Mouse (Mus musculus) large intestine, adult 2 months (tissue): ENCODE measurements around the gene S1pr1. TPM values are rescaled to one million over a fixed set of nuclear protein-coding genes. Genes with fewer than 3 reads are reported as not detected.

Source experiments
- DNase-seq: peaks from one replicate; pipeline ENCODE4 v3.0.0-alpha.2; 2012; ENCODE audit warnings: low read depth, low spot score
- WGBS: fragments of 180-500 bp; shearing (Covaris S2); methylation state at CpG from one replicate; pipeline ENCODE4 v1.1.7; 2018; 5-methylcytosine and 5-hydroxymethylcytosine counted together
- polyA plus RNA-seq: library from polyadenylated mRNA; depleted of rRNA; stranded (reverse); fragments of >200 nt; gene quantifications from 2 replicates; pipeline ENCODE4 v1.2.3, GENCODE M21; 2012; rRNA removed

The S1pr1 gene
- polyA plus RNA-seq, 1 experiment: 11.9 TPM

DNA sequence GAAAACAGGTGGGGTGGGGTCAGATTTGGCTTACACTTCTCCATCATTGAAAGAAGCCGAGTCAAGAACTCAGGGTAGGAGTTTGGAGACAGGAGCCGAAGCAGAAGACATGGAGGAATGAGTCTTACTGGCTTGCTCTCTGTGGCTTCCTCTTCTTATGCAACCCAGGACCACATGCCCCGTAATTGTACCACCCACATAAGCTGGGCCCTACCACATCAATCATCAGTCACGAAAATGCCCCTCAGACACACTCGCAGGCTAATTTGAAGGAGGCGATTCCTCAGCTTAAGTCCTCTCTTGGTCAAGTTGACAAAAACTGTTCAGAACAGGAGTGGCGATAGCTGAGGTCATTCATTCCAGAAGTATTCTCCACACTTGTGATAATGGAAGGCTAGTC is 35.9 kb downstream of the S1pr1 start:
- 82% methylated on average over 7 of the region's 7 CpGs for WGBS
- DNase-seq: no peak

DNA sequence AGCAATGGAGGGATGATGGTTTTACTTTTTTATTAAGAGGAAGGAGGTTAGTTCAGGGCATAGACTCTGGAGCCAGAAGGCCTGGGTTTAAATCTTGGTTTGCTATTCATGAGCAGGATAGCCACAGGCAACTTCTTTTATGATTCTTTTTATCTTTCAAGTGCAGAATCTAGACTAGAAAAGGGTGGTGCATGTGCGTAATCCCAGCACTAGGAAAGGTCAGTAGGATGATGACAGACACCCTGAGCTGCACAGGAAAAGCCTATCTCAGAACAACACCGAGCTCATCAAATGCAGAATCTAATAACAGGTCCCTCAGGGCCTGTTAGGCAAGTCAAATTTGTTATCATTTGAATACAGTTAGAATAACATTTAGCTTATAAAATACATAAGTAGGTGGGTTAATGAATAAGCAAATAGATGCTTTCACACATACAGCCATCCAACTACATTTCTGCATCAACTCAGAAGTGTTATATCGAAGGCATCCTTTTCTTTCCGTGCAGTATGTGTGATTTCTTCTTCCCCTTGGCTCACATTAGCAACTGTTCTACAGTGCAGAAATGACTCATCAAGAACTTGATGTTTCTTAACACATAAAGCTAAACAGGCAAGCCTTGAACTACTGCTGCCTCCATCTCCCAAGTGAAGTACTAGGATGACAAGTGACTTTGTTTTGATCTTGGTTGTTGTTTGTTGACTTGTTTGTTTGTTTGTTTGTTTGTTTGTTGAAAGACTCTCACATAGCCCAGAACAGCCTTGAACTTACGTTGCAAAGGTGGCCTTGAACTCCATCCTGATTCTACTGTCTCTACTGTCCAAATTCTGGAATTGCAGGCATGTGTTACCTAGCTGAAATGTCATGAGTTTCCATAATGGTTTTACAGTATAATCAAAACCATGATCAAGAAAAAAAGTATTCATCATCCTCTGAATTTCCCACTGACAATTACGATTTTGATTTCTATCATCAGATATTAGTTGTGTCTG is 39.0 kb downstream of the S1pr1 start:
- 80% methylated on average over 6 of the region's 6 CpGs for WGBS
- DNase-seq: no peak

DNA sequence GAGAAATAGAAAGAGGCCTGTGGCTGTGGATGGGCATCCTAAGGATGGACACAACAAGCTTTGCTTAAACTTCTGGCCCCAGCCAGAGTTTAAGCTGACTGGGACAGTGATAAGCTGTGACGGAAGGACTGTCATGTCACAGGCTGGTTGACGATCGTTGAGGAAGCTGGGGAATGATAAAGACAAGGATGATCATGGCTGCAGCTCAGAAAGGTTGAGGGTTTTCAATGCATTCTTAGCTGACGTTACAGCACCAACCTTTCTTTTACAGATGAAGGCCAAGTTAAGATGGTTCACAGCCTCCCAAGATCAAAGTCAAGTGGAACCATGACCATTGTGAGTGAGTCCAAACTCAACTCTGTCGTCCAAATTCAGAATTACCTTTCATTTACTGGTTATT is 40.2 kb downstream of the S1pr1 start:
- WGBS: 83% methylated on average over 5 of the region's 5 CpGs
- DNase-seq: no peak

DNA sequence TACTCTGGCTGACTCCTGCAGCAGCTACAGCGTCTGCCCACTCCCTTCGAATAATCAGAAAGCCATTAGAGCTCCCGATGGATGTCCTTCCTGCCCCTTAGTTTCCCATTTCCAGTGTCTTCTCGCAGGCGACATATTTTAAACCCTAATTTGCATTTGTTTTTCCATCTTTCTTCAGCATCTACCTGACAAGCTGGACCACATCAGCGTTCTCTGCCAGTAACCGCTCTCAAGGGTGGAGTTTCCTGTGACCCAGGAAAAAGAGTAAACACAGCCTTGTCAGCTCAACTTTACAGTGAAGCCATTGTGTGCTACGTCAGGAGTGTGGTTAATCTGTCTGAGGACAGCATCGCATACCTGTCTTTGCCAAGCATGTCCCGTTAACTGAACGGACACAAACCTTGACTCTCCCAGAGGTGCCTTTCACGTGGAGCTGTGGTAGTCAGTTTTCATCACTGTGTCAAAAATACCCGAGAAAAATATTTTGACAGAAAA is 41.2 kb downstream of the S1pr1 start:
- WGBS: 15% methylated on average over 13 of the region's 13 CpGs
- DNase-seq: no peak

DNA sequence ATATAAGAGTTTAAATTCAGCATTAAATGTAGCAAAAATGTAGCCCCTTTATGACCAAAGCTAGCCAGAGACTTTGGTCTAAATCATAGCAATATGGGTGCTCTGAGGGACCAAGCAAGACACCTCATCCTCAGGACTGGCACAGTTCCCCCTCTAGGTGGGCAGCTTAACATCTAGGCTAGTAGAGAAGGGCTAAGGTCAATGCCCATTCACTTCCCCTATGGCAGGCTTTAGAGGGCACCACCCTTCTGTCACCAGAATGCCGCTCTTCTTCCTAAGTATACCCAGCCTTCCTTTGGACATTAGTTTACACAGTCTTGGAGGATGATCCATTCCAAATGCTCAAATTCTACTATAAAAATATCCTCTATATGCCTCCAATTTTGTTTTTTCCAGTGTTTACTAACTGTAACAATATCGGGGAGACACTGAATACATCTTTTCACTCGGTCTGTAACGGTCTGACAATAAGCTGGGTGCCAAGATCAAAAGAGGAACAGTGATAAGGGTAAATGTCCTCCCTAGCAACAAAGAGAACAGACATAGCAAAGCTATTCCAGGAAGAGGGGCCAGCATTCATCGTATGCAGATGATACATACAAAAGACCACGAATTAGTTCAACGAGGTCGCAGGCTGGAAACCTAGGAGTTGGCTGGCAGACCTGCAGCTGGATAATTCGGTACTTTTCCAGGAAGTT is 41.8 kb downstream of the S1pr1 start:
- WGBS: 29% methylated on average over 9 of the region's 9 CpGs
- no peak for DNase-seq

DNA sequence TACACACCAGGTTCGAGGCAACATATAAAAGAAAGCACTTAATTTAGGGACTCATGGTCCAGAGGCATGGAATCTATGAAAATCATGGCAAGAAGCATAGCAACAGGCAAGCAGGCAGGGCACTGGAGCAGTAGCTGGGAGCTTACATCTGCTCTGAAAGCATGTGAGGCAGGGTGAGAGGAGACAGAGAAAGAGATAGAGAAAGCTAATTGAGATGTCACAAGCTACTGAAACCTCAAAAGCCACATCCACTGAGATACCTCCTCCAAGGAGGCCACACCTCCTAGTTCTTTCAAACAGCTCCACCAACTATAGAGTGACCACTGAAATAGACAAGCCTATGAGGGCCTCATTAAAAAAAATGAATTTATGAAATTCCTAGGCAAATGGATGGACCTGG is 45.6 kb downstream of the S1pr1 start:
- no peak for DNase-seq
- WGBS: 62% methylated on average over 1 of the region's 1 CpGs

DNA sequence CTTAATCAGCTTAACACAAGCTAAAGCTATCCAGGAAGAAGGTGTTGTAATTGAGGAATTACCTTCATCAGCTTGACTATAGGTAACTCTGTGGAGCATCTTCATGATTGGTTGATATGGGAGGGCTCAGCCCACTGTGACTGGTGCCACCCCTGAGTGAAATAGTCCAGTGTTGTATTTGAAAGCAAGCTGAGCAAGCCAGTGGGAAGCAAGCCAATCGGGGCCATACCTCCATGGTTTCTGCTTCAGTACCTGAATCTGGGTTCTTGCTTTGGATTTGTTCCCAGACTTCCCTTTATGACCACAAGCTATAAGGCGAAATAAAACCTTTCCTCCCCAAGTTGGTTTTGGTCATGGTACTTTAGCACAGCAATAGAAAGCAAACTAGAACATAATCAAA is 47.7 kb downstream of the S1pr1 start:
- WGBS: 49% methylated on average over 2 of the region's 2 CpGs
- DNase-seq: no peak

DNA sequence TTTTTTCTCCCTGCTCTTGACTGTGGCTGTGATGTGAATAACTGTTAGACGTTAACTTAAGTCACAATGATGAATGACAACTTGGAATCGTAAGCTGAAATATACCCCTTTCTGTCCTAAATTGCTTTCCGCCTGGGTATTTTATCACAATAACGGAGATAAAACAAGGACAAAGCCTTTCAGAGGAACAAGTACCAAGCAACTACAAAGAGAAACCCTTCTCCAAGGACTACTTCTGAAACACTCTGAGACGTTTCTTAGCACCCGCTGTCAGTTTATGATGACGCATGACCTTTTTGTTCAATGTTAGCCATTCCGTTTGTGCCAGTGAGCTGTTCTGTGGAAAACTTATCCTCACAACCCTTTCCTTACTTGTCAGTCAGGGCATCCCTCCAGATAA is 48.3 kb downstream of the S1pr1 start:
- DNase-seq: no peak
- 58% methylated on average over 8 of the region's 8 CpGs for WGBS

DNA sequence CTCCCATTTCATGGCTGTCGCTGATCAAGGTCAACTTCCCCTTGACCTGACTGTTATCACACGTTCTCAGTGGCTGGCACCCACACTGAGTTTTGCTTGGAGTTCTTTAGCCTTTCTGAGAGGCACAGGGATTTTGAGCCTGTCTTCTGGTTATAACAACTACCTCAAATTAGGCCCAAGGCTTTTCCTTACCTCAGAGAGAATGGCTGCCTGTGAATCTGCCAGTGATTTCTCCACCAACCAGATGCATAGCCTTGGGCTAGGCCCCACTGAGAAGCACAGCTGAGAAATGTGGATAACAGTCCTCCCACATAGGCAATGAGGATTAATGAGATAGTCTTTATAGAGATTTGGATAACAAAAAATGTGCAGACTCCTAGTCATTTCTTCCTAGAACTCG is 50.4 kb downstream of the S1pr1 start:
- 56% methylated on average over 3 of the region's 3 CpGs for WGBS

DNA sequence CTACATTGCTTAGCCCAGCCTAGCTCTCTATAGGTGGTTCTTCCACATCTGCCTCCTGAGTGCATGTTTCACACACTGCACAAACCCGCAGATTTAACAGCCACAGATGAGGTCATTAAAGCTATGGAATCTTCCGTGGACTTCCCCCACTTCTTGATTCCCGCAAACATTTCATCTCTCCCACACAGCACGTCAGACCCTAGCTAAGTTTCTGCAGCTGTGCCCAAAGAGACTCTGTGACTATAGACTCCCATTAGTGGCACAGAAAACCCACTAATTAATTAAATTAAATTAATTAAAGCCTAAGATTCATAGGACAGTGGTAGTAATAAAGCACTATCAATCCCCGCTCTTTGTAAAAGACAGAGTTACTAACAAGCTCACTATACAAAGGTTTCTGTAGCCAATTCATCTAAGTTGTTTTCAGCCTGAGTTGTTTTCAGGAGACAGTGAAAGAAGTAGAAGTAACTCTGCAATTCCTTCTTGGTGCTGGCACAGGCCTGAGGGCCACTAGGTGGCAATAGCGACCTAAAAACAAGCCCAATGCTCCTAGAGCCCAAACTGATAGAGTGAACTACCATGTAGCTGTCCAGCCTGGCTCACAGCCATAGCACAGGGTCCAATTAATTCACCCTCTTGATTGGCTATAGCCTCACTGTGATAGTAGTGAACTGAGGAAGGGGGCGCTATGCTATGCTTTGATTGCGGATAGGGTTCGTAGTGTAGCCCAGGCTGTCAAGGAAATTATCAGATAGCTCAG is 54.0 kb downstream of the S1pr1 start:
- DNase-seq: no peak
- WGBS: 48% methylated on average over 9 of the region's 9 CpGs

More for the DNA sequence above, 50.4 kb downstream of the S1pr1 start:
- DNase-seq: no peak

Other genes with a start within 250 kb of the S1pr1 start
- 5.1 and 5.3 TPM in 2 replicates for gene Dph5, start 172.8 kb upstream of the S1pr1 start, polyA plus RNA-seq